ENCODE assay signal across 11 mouse cellular contexts in genomic region chr8:94999004-94999403, GRCm38 (mm10). TPM values are rescaled to one million over a fixed set of nuclear protein-coding genes. Genes with fewer than 3 reads are reported as not detected.
DNase-seq lines count a peak whose midpoint lies in the region; ATAC-seq and TF ChIP-seq lines count a peak whose summit lies in the region.
"Had no signal": no experiment of that assay in that cellular context is flagged by ENCODE, and none has a peak within 500 bp of the region (broad histone marks: within the 10 kb centered on the region; RNA-seq: fewer than 3 reads in every experiment).

No protein-coding gene starts in this region.

- H3K27ac ChIP-seq in lung, embryonic 14.5 days (ENCODE audit: low read depth) = peak overlapping the region; percentile 42; the same call in 1 of the 2 replicates
- peak overlapping the region; percentile 49 for H3K27ac ChIP-seq in liver, embryonic 11.5 days (ENCODE audit: low read depth, low read length)
- peak overlapping the region; percentile 69 for H3K27ac ChIP-seq in stomach, embryonic 15.5 days

- H3K4me3 ChIP-seq in lung, embryonic 14.5 days (ENCODE audit: low read depth, low read length) = no peak overlapping the region
- H3K4me3 ChIP-seq in liver, embryonic 11.5 days (ENCODE audit: low read depth, low read length) = no peak overlapping the region
- no peak overlapping the region for H3K4me3 ChIP-seq in stomach, embryonic 15.5 days (replicated peaks)

- peaks cover 6% of the 10 kb centered on the region for H3K36me3 ChIP-seq in lung, embryonic 14.5 days (ENCODE audit: insufficient read depth)
- peaks cover 14% of the 10 kb centered on the region for H3K36me3 ChIP-seq in liver, embryonic 11.5 days (ENCODE audit: control insufficient read depth, insufficient read depth, low read length)
- peaks cover 5% of the 10 kb centered on the region; the same call in 1 of the 2 replicates for H3K36me3 ChIP-seq in stomach, embryonic 15.5 days

- intact Hi-C loops in heart, postnatal 25 days (cut with DNase I) = no loop called here

- H3K9ac ChIP-seq in lung, embryonic 14.5 days = no peak overlapping the region
- no peak overlapping the region for H3K9ac ChIP-seq in liver, embryonic 11.5 days (ENCODE audit: low read depth, low read length)
- H3K9ac ChIP-seq in stomach, embryonic 15.5 days = no peak overlapping the region
- H3K9ac ChIP-seq: liver, embryonic 14.5 days had no signal

- DNase-seq in lung, embryonic 14.5 days = no peak
- DNase-seq in lung, postnatal 10 days = no peak
- peak; percentile 70 for DNase-seq in heart, postnatal 25 days (ENCODE audit: low spot score)
- no peak for DNase-seq in liver, embryonic 11.5 days (ENCODE audit: low spot score)
- DNase-seq in ovary, adult 18-20 months (ENCODE audit: low spot score) = no peak
- DNase-seq in testis, postnatal 14 days (ENCODE audit: low spot score) = no peak
- no peak for DNase-seq in adrenal gland, postnatal 4 days (ENCODE audit: low spot score in 2 of 2)
- DNase-seq: embryo, embryonic 11 days had no signal

- H3K4me1 ChIP-seq in lung, embryonic 14.5 days (ENCODE audit: insufficient read depth) = peaks cover 7% of the 10 kb centered on the region; the same call in 1 of the 2 replicates
- H3K4me1 ChIP-seq in liver, embryonic 11.5 days (replicated peaks; ENCODE audit: control insufficient read depth, insufficient read depth, low read length) = peaks cover 73% of the 10 kb centered on the region
- H3K4me1 ChIP-seq in stomach, embryonic 15.5 days = peaks cover 59% of the 10 kb centered on the region

- TF ChIP-seq CTCF in lung, embryonic 14.5 days (IDR thresholded peaks at IDR 0.05; ENCODE audit: low read depth) = no peak

- no peak overlapping the region for H3K4me2 ChIP-seq in lung, embryonic 14.5 days
- H3K4me2 ChIP-seq in liver, embryonic 11.5 days = no peak overlapping the region
- no peak overlapping the region for H3K4me2 ChIP-seq in stomach, embryonic 15.5 days

- no peak for ATAC-seq in lung, embryonic 14.5 days (ENCODE audit: insufficient read depth)
- no peak for ATAC-seq in liver, embryonic 11.5 days (replicated peaks; ENCODE audit: low FRiP score)
- ATAC-seq in stomach, embryonic 15.5 days (ENCODE audit: insufficient read depth, low FRiP score, low read depth) = no peak

- H3K27me3 ChIP-seq in lung, embryonic 14.5 days (ENCODE audit: insufficient read depth, low read length) = no peaks in the 10 kb centered on the region
- H3K27me3 ChIP-seq in liver, embryonic 11.5 days (replicated peaks; ENCODE audit: control insufficient read depth, insufficient read depth, low read length) = no peaks in the 10 kb centered on the region
- no peaks in the 10 kb centered on the region for H3K27me3 ChIP-seq in stomach, embryonic 15.5 days (replicated peaks)

- H3K9me3 ChIP-seq in lung, embryonic 14.5 days (ENCODE audit: low read depth, low read length) = no peaks in the 10 kb centered on the region
- H3K9me3 ChIP-seq in liver, embryonic 11.5 days (ENCODE audit: control insufficient read depth, low read length) = no peaks in the 10 kb centered on the region
- no peaks in the 10 kb centered on the region for H3K9me3 ChIP-seq in stomach, embryonic 15.5 days
- H3K9me3 ChIP-seq: G1E had no signal

- WGBS in lung, embryonic 14.5 days = 54% methylated on average over 6 of the region's 6 CpGs
- WGBS in liver, embryonic 11.5 days = 66% methylated on average over 6 of the region's 6 CpGs
- WGBS in stomach, embryonic 15.5 days = 62% methylated on average over 6 of the region's 6 CpGs

RNA-seq across cellular contexts. Expression of gene Adgrg3, which starts 18.5 kb away (rescaled TPM):
- polyA plus RNA-seq in lung, embryonic 14.5 days (2014; fragmentation: Nextera tagmentation; extraction: Ambion mirVana) = 4.0 and 4.7 TPM in 2 replicates
- total RNA-seq in heart, postnatal 25 days (2021) = 1 to 10 TPM in 1 of 2 experiments, under 1 TPM in 1; 0.70 to 1.3 TPM
- 11.8 and 11.9 TPM in 2 replicates for polyA plus RNA-seq in liver, embryonic 11.5 days (2014; fragmentation: Nextera tagmentation; extraction: Ambion mirVana)
- polyA plus RNA-seq in stomach, embryonic 15.5 days (2015; fragmentation: Nextera tagmentation; extraction: Ambion mirVana) = 3.1 and 3.6 TPM in 2 replicates
- total RNA-seq in adrenal gland, postnatal 4 days (2021) = 1 to 10 TPM; 6.2 to 7.8 TPM

RNA-seq across cellular contexts. Expression of gene Adgrg1, which starts 24.5 kb away (rescaled TPM):
- 33.8 and 45.3 TPM in 2 replicates for polyA plus RNA-seq in lung, embryonic 14.5 days (2014; fragmentation: Nextera tagmentation; extraction: Ambion mirVana)
- total RNA-seq in heart, postnatal 25 days (2021) = 10 to 100 TPM; 38.6 to 48.7 TPM
- 125 and 137 TPM in 2 replicates for polyA plus RNA-seq in liver, embryonic 11.5 days (2014; fragmentation: Nextera tagmentation; extraction: Ambion mirVana)
- polyA plus RNA-seq in stomach, embryonic 15.5 days (2015; fragmentation: Nextera tagmentation; extraction: Ambion mirVana) = 42.7 and 47.9 TPM in 2 replicates
- 10 to 100 TPM; 38.3 to 62.3 TPM for total RNA-seq in adrenal gland, postnatal 4 days (2021)

RNA-seq across cellular contexts. Expression of gene Drc7, which starts 55.9 kb away (rescaled TPM):
- 0.07 TPM in 1 of 2 replicates, not detected in the other for polyA plus RNA-seq in lung, embryonic 14.5 days (2014; fragmentation: Nextera tagmentation; extraction: Ambion mirVana)
- total RNA-seq in heart, postnatal 25 days (2021) = not detected
- polyA plus RNA-seq in liver, embryonic 11.5 days (2014; fragmentation: Nextera tagmentation; extraction: Ambion mirVana) = 0.26 TPM in 1 of 2 replicates, not detected in the other
- polyA plus RNA-seq in stomach, embryonic 15.5 days (2015; fragmentation: Nextera tagmentation; extraction: Ambion mirVana) = 0.08 TPM in 1 of 2 replicates, not detected in the other
- not detected for total RNA-seq in adrenal gland, postnatal 4 days (2021)
- polyA plus RNA-seq: G1E had no signal
